Mouse (Mus musculus) bone marrow, adult 2 months (tissue): ENCODE results near the gene Ly86.

Experiments used
- CTCF ChIP-seq: fragments of 200-500 bp; IDR thresholded peaks from 2 replicates; pipeline ENCODE4 v1.5.1; 2011; ENCODE audit warnings: low read length, control low read depth; ENCODE audit not compliant: control insufficient read depth, insufficient read depth
- POLR2A ChIP-seq: fragments of 200-500 bp; IDR thresholded peaks from 2 replicates; pipeline ENCODE4 v1.6.1; 2011; ENCODE audit warnings: low read depth, mild to moderate bottlenecking, control low read depth, low read length, borderline replicate concordance; ENCODE audit not compliant: control insufficient read depth

GRCm38 (mm10) chr13:37451471-37451870, 106.5 kb downstream of the Ly86 start:
- TF ChIP-seq POLR2A = no peak
- no peak for TF ChIP-seq CTCF
